Mouse (Mus musculus): Measurements from ENCODE around the gene Zfand2a. TPM values are rescaled to one million over a fixed set of nuclear protein-coding genes. Genes with fewer than 3 reads are reported as not detected.

Gene Zfand2a
- polyA plus RNA-seq, 1 experiment = 25.4 TPM

GRCm38 (mm10) chr5:139437769-139438168 is 46.6 kb downstream of the Zfand2a start:
- Histone ChIP-seq H3K4me1 (ENCODE audit: control insufficient read depth, insufficient read depth, low read length) (peaks cover 3% of the 10 kb centered on the region), H3K4me3 (ENCODE audit: insufficient read depth, low read length) (no peak overlapping the region), H3K27ac (ENCODE audit: insufficient read depth, low read length) (no peak overlapping the region)
- TF ChIP-seq POLR2A (IDR thresholded peaks at IDR 0.05; ENCODE audit: low read depth, low read length) = no peak

DNA sequence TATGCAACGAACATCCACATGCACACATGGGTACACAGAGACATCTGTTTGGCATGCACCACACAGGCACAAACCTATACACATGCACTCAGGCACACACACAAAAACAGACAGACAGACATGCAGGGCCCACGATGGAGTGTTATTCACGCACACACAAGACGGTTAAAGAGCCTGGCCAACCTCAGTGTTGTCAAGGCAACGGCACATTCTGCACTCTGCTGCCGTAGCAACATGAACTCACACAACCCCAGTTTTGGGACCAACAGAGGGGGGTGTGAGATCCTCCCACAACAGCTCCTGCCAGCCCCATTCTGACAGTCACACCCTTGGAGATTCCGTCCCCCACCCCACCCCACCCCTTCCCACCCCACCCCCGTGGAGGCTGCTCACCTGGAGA is 49.4 kb downstream of the Zfand2a start:
- H3K4me1 ChIP-seq (ENCODE audit: control insufficient read depth, insufficient read depth, low read length) = no peaks in the 10 kb centered on the region; the same call in 1 of the 2 replicates
- TF ChIP-seq POLR2A (IDR thresholded peaks at IDR 0.05; ENCODE audit: low read depth, low read length) (no peak), CTCF (IDR thresholded peaks at IDR 0.05; ENCODE audit: borderline replicate concordance, insufficient read depth, low read length) (no peak)
- no peak overlapping the region for H3K27ac ChIP-seq (ENCODE audit: insufficient read depth, low read length)
- no peak overlapping the region for H3K4me3 ChIP-seq (ENCODE audit: insufficient read depth, low read length)

GRCm38 (mm10) chr5:139433842-139434568 is 50.3 kb downstream of the Zfand2a start:
- Histone ChIP-seq H3K4me3 (ENCODE audit: insufficient read depth, low read length) (no peak overlapping the region), H3K27ac (ENCODE audit: insufficient read depth, low read length) (no peak overlapping the region), H3K4me1 (ENCODE audit: control insufficient read depth, insufficient read depth, low read length) (no peaks in the 10 kb centered on the region; the same call in 1 of the 2 replicates)
- TF ChIP-seq CTCF (IDR thresholded peaks at IDR 0.05; ENCODE audit: borderline replicate concordance, insufficient read depth, low read length) (no peak), POLR2A (IDR thresholded peaks at IDR 0.05; ENCODE audit: low read depth, low read length) (no peak)

DNA sequence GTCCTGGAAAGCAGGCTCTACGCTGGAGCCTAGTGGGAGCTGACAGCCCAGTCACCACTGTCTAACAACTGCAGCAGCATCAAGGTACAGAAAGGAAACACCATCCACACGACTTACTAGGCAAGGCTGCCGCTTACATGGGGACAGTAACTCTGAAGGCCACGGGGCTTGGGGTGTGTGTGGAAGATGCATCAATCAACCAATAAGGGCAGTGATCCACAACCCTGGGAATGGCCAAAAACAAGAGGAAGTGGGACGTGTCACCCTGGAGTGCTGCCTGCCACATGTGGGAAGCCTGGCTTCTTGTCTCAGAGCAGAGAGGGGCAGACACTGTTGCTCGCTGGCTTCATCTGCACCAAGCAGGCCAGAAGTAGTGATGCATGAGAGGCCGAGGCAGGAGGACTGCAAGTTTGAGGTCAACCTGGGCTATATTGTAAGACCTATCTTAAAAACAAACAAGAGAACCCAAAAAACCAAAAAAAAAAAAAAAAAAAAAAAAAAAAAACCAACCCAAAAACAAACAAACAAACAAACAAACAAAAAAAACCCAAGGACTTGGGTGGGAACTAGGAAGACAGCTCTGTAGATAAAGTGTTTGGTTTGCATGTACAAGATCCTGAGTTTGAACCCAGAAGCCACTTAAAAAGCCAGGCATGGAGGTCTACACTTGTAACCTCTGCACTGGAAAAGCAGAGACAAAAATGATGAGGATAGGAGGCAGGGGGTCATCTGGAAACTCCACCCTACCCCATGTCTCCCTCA is 51.4 kb downstream of the Zfand2a start:
- Histone ChIP-seq H3K27ac (ENCODE audit: insufficient read depth, low read length) (no peak overlapping the region), H3K4me1 (ENCODE audit: control insufficient read depth, insufficient read depth, low read length) (no peaks in the 10 kb centered on the region), H3K4me3 (ENCODE audit: insufficient read depth, low read length) (no peak overlapping the region)
- TF ChIP-seq CTCF (IDR thresholded peaks at IDR 0.05; ENCODE audit: borderline replicate concordance, insufficient read depth, low read length) (no peak), POLR2A (IDR thresholded peaks at IDR 0.05; ENCODE audit: low read depth, low read length) (no peak)

GRCm38 (mm10) chr5:139432333-139432732 is 52.0 kb downstream of the Zfand2a start:
- Histone ChIP-seq H3K4me3 (ENCODE audit: insufficient read depth, low read length) (no peak overlapping the region), H3K27ac (ENCODE audit: insufficient read depth, low read length) (no peak overlapping the region), H3K4me1 (ENCODE audit: control insufficient read depth, insufficient read depth, low read length) (no peaks in the 10 kb centered on the region)
- TF ChIP-seq CTCF (IDR thresholded peaks at IDR 0.05; ENCODE audit: borderline replicate concordance, insufficient read depth, low read length) = no peak
- no peak for TF ChIP-seq POLR2A (IDR thresholded peaks at IDR 0.05; ENCODE audit: low read depth, low read length)

- no peaks in the 10 kb centered on the region for H3K4me1 ChIP-seq (ENCODE audit: control insufficient read depth, insufficient read depth, low read length)
- no peak for TF ChIP-seq POLR2A (IDR thresholded peaks at IDR 0.05; ENCODE audit: low read depth, low read length)
- TF ChIP-seq CTCF (IDR thresholded peaks at IDR 0.05; ENCODE audit: borderline replicate concordance, insufficient read depth, low read length) = no peak
- H3K4me3 ChIP-seq (ENCODE audit: insufficient read depth, low read length) = no peak overlapping the region
- H3K27ac ChIP-seq (ENCODE audit: insufficient read depth, low read length) = no peak overlapping the region
Measured at GRCm38 (mm10) chr5:139429818-139430341, 54.5 kb downstream of the Zfand2a start.

DNA sequence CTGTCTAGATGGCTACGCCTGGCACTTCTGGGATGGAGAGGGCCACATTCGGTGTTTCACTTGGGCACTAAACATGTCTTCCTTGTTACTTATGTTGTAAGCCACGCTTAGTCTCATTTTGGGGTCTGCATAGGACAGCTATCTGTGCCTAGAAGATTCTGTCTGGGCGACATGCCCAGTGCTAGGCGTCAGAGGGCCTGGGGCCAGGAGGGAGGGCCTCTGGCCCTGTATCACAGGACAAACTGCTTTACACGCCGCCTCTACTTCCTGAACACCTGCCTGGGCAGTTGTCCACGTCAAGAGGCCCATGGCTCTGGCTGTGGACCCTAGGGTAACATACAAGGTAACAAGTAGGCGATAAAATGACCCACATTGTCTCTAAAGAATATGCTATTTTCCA is 56.4 kb downstream of the Zfand2a start:
- H3K4me1 ChIP-seq (ENCODE audit: control insufficient read depth, insufficient read depth, low read length) = no peaks in the 10 kb centered on the region; the same call in 1 of the 2 replicates
- H3K27ac ChIP-seq (ENCODE audit: insufficient read depth, low read length) = no peak overlapping the region
- no peak for TF ChIP-seq CTCF (IDR thresholded peaks at IDR 0.05; ENCODE audit: borderline replicate concordance, insufficient read depth, low read length)
- no peak for TF ChIP-seq POLR2A (IDR thresholded peaks at IDR 0.05; ENCODE audit: low read depth, low read length)
- no peak overlapping the region for H3K4me3 ChIP-seq (ENCODE audit: insufficient read depth, low read length)

DNA sequence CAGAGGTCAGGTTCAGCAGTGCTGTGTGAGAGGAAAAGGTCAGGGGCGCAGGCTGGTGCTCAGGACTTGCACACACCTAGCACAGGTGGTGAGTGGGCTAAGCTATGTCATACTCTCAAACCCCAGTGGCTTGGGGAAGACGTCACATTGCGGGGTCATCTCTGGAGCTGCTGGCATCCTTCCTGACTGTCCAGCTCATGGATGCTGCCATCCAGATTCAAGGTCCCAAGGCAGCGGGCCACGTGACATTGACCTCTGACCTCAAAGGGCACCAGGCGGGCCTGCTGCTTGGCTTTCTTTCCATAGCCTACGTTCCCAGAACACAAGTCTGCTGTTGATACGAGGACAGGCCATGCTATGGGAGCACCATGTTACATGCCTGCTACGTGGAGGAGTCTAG is 57.3 kb downstream of the Zfand2a start:
- H3K27ac ChIP-seq (ENCODE audit: insufficient read depth, low read length) = no peak overlapping the region
- TF ChIP-seq CTCF (IDR thresholded peaks at IDR 0.05; ENCODE audit: borderline replicate concordance, insufficient read depth, low read length) = no peak
- no peak for TF ChIP-seq POLR2A (IDR thresholded peaks at IDR 0.05; ENCODE audit: low read depth, low read length)
- no peaks in the 10 kb centered on the region; the same call in 1 of the 2 replicates for H3K4me1 ChIP-seq (ENCODE audit: control insufficient read depth, insufficient read depth, low read length)
- no peak overlapping the region for H3K4me3 ChIP-seq (ENCODE audit: insufficient read depth, low read length)

GRCm38 (mm10) chr5:139425198-139425597 is 59.2 kb downstream of the Zfand2a start:
- no peak overlapping the region for H3K4me3 ChIP-seq (ENCODE audit: insufficient read depth, low read length)
- no peaks in the 10 kb centered on the region; the same call in 1 of the 2 replicates for H3K4me1 ChIP-seq (ENCODE audit: control insufficient read depth, insufficient read depth, low read length)
- TF ChIP-seq CTCF (IDR thresholded peaks at IDR 0.05; ENCODE audit: borderline replicate concordance, insufficient read depth, low read length) (no peak), POLR2A (IDR thresholded peaks at IDR 0.05; ENCODE audit: low read depth, low read length) (no peak)
- H3K27ac ChIP-seq (ENCODE audit: insufficient read depth, low read length) = no peak overlapping the region
